Mouse (Mus musculus) heart, embryonic 14.5 days (tissue): Measurements from ENCODE around the gene Mgat4b. TPM values are rescaled to one million over a fixed set of nuclear protein-coding genes. Genes with fewer than 3 reads are reported as not detected.

Source experiments
- ATAC-seq: fragments of 200-750 bp; cut with Nextera tagmentation; 2 replicates; pipeline ENCODE4 v1.8.0; 2017; ENCODE audit warnings: low read depth, moderate TSS enrichment; ENCODE audit not compliant: insufficient number of reproducible peaks, insufficient read depth, low FRiP score
- H3K27ac ChIP-seq, 2 experiments: fragments of 200-500 bp in 1 of 2; fragments of 300-500 bp in 1 of 2; sonication (generic) in 1 of 2; replicated peaks in 1 of 2; 2 replicates each; pipeline ENCODE4 v1.5.1; 2012 to 2014; ENCODE audit warnings: low read depth in 2 of 2, low read length in 2 of 2, control low read depth in 1 of 2, mild to moderate bottlenecking in 1 of 2, mixed read lengths in 1 of 2; ENCODE audit not compliant: control insufficient read depth in 1 of 2, insufficient read depth in 1 of 2
- H3K27me3 ChIP-seq: fragments of 300-500 bp; sonication (generic); 2 replicates; pipeline ENCODE4 v1.6.1; 2014; ENCODE audit warnings: mild to moderate bottlenecking, low read length, control low read depth; ENCODE audit not compliant: control insufficient read depth, insufficient read depth
- H3K36me3 ChIP-seq: fragments of 300-500 bp; sonication (generic); 2 replicates; pipeline ENCODE4 v1.6.1; 2014; ENCODE audit warnings: mild to moderate bottlenecking, control low read depth, low read length, mixed read lengths; ENCODE audit not compliant: control insufficient read depth, insufficient read depth
- H3K4me1 ChIP-seq, 2 experiments: fragments of 200-500 bp in 1 of 2; fragments of 300-500 bp in 1 of 2; sonication (generic) in 1 of 2; 2 replicates each; pipeline ENCODE4 v1.6.1; 2012 to 2014; ENCODE audit warnings: low read length in 2 of 2, control low read depth in 1 of 2, mixed read lengths in 1 of 2; ENCODE audit not compliant: control insufficient read depth in 2 of 2, insufficient read depth in 2 of 2
- H3K4me2 ChIP-seq: fragments of 300-500 bp; sonication (generic); 2 replicates; pipeline ENCODE4 v1.6.1; 2014; ENCODE audit warnings: mild to moderate bottlenecking, low read length
- H3K4me3 ChIP-seq, 2 experiments: fragments of 200-500 bp in 1 of 2; fragments of 300-500 bp in 1 of 2; sonication (generic) in 1 of 2; 2 replicates each; pipeline ENCODE4 v1.5.1; 2012 to 2014; ENCODE audit warnings: low read length in 2 of 2, mild to moderate bottlenecking in 2 of 2, control low read depth in 1 of 2, low read depth in 1 of 2, moderate library complexity in 1 of 2; ENCODE audit not compliant: control insufficient read depth in 1 of 2, insufficient read depth in 1 of 2
- H3K9ac ChIP-seq: fragments of 300-500 bp; sonication (generic); 2 replicates; pipeline ENCODE4 v1.6.1; 2014; ENCODE audit warnings: mild to moderate bottlenecking, low read length
- H3K9me3 ChIP-seq: fragments of 300-500 bp; sonication (generic); 2 replicates; pipeline ENCODE4 v1.6.1; 2016; ENCODE audit warnings: low read length, control low read depth; ENCODE audit not compliant: control insufficient read depth
- WGBS: fragments of 180-500 bp; shearing (Covaris S2); extraction: QIAGEN DNeasy Blood & Tissue Kit; methylation state at CpG from one replicate; pipeline ENCODE4 v1.1.7; 2014; 5-methylcytosine and 5-hydroxymethylcytosine counted together
- polyA plus RNA-seq: library from polyadenylated mRNA; unstranded; fragments of >200 nt; fragmentation: Nextera tagmentation; extraction: Ambion mirVana; gene quantifications from 2 replicates; pipeline ENCODE4 v1.2.1, GENCODE M21; 2014

Gene Mgat4b
- polyA plus RNA-seq, 1 experiment from 2014 or later = 37.6 TPM

DNA sequence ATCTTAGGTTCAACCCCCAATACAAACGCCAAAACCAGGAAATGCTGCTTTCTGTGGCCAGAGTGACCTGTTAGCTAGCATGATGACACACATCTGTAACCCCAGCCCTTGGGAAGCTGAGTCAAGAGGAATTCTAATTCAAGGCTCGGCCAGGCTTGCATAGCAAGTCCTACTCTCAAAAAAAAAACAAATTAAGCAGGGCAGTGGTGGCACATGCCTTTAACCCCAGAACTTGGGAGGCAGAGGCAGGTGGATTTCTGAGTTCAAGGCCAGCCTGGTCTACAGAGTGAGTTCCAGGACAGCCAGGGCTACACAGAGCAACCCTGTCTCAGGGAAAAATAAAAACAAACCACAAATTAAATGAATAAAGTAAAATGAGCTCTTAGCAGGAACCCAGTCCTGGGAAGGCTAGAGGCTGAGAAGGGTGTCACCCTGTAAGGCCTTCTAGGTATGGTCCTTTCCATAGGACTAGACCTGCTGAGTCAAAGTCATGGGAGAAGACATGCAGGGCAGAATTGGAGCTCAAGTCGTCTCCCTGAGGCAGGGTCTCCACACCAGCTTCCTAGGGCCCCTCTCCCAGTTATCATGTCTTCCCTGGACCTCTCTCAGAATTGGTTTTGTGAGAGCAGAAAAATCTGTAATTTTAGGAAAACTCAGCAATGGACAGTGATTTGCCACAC is 1.5 kb downstream of the Mgat4b start:
- H3K9ac ChIP-seq = peak overlapping the region; percentile 18; the same call in 1 of the 2 replicates
- H3K27ac ChIP-seq = peak overlapping the region; percentile 80 to 85
- H3K9me3 ChIP-seq = no peaks in the 10 kb centered on the region
- H3K4me3 ChIP-seq = no peak overlapping the region
- 63% methylated on average over 3 of the region's 3 CpGs for WGBS
- no peaks in the 10 kb centered on the region for H3K27me3 ChIP-seq
- peak overlapping the region; percentile 40 for H3K4me2 ChIP-seq
- H3K4me1 ChIP-seq = peaks cover 33 to 42% of the 10 kb centered on the region in 2 experiments
- peaks cover 6% of the 10 kb centered on the region for H3K36me3 ChIP-seq
- ATAC-seq = no peak

DNA sequence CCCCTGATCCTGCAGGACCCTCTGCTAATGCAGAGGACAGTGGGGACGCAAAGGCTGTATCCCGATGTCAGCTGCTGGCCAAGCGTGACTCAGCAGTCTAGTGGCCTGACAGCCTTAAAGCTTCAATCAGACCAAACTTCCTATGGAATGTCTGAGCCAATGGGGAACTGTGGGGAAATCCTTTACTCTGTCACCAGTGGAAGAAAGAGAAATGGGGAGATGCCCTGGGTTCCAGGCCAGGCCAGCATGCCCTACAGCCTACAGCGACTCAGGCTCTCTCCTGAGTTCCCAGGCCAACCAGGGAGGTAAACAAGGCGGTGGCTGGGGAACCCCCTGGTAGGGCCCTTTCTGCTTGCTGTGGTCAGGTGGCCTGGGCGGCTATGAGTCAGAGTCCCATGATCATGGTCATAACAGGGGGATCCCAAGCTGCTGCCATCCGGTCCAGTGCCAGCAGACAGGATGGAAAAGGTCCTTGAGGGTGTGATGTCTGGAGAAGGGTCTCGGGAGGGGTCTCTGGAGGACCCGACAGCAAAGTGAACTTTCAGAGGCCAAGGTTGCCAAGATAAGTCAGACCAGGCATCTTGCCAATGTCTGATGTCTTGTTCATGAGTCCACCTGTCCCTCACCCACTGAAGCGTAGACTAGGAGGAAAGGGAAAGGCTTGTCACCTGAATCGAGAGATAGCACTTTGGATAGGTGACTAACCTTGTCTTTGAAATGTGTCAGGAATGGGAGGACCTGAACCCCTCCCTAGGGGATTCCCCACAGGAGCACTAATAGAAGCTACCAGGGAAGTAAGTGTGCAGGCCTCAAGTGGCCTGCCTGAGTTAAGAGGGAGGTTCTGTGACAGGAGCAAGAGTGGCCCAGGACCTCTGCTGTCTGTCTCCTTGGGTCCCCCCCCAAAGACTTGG is 2.4 kb downstream of the Mgat4b start:
- Histone ChIP-seq H3K9ac (peak overlapping the region; percentile 18; the same call in 1 of the 2 replicates), H3K4me1 (peaks cover 33 to 45% of the 10 kb centered on the region in 2 experiments)
- WGBS = 13% methylated on average over 11 of the region's 11 CpGs

DNA sequence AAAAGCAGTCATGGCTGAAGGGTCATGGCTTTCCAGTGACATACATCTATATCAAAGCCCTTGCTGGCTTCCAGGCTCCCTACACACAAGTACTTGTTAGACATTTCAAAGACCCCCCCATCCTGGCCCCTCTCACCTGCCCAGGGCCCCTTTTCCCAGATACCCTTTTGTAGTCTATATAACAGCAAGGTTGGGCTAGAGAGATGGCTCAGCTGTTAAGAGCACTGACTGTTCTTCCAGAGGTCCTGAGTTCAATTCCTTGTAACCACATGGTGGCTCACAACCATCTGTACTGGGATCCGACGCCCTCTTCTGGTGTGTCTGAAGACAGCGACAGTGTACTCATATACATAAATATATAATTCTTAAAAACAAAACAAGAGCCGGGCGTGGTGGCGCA is 3.9 kb downstream of the Mgat4b start:
- no peaks in the 10 kb centered on the region for H3K9me3 ChIP-seq
- H3K4me3 ChIP-seq = no peak overlapping the region
- H3K9ac ChIP-seq = no peak overlapping the region
- H3K4me1 ChIP-seq = peaks cover 33 to 40% of the 10 kb centered on the region in 2 experiments
- H3K27me3 ChIP-seq = no peaks in the 10 kb centered on the region
- no peak for ATAC-seq
- no peak overlapping the region for H3K27ac ChIP-seq
- no peak overlapping the region for H3K4me2 ChIP-seq
- no peaks in the 10 kb centered on the region for H3K36me3 ChIP-seq
- WGBS = 88% methylated on average over 6 of the region's 6 CpGs

More for the DNA sequence above, 2.4 kb downstream of the Mgat4b start:
- H3K27ac ChIP-seq = peak overlapping the region; percentile 80 to 85
- peak; percentile 57 for ATAC-seq
- H3K4me2 ChIP-seq = peak overlapping the region; percentile 40
- H3K36me3 ChIP-seq = no peaks in the 10 kb centered on the region; the same call in 1 of the 2 replicates
- H3K9me3 ChIP-seq = no peaks in the 10 kb centered on the region
- H3K4me3 ChIP-seq = no peak overlapping the region
- no peaks in the 10 kb centered on the region for H3K27me3 ChIP-seq

DNA sequence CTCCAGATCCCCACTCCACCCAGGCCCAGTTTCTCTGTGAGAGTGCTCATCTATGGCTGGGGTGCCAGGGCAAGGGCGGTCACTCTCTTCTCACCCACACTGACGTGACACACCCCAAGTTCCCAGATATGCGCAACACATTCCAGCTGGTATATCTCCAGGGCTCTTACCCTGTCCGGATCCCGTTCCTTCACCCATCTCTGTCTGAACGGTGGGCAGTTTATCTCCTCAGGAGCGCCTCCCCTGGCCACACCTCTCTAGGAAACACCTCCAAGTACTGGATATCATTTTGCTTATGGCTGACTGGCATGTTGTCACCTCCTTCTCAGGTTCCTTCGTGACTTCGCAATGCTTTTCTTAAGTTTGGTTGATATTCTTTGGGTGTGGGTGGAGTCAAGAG is 4.9 kb downstream of the Mgat4b start:
- Histone ChIP-seq H3K4me2 (peak overlapping the region; percentile 37), H3K9ac (peak overlapping the region; percentile 27; the same call in 1 of the 2 replicates), H3K27me3 (no peaks in the 10 kb centered on the region), H3K36me3 (no peaks in the 10 kb centered on the region), H3K9me3 (no peaks in the 10 kb centered on the region), H3K4me3 (no peak overlapping the region), H3K27ac (no peak overlapping the region), H3K4me1 (peaks cover 33 to 40% of the 10 kb centered on the region in 2 experiments)
- no peak for ATAC-seq
- 19% methylated on average over 9 of the region's 9 CpGs for WGBS

DNA sequence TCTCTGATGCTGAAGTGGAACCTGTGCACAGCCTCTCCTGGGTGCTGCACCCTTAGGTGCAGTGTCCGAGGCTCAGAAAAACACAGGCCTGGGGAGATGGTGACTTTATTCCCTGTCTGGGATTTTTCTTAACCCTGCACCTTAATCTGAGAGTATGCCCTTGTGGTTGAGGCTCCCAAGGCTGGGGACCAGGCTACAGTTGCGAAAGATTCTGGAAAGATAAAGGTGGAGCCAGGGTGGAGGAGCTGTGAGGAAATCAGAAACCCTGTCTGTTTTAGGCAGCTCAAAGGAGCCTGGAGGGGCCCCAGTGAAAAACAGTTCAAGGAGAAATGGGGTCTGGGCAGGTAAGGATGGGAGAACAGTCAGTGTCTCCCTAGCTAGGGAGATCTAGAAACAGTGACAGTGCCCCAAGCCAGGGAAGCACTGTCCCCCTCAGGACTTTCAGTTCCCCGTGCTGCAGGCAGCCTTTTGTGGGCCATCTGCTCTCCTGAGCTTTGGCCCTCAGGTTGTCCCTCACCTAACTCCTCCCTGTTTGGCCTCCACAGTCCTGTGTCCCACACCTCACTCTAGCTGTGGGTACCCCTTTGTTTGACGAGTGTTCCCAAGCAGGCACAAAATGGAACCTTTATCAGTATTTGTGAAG is 6.2 kb downstream of the Mgat4b start:
- H3K4me3 ChIP-seq = no peak overlapping the region
- 72% methylated on average over 4 of the region's 4 CpGs for WGBS
- H3K4me1 ChIP-seq = peaks cover 28 to 31% of the 10 kb centered on the region in 2 experiments
- ATAC-seq = no peak
- H3K27ac ChIP-seq = no peak overlapping the region
- no peak overlapping the region for H3K4me2 ChIP-seq
- H3K9ac ChIP-seq = no peak overlapping the region
- H3K36me3 ChIP-seq = no peaks in the 10 kb centered on the region; the same call in 1 of the 2 replicates
- H3K27me3 ChIP-seq = no peaks in the 10 kb centered on the region
- H3K9me3 ChIP-seq = no peaks in the 10 kb centered on the region

DNA sequence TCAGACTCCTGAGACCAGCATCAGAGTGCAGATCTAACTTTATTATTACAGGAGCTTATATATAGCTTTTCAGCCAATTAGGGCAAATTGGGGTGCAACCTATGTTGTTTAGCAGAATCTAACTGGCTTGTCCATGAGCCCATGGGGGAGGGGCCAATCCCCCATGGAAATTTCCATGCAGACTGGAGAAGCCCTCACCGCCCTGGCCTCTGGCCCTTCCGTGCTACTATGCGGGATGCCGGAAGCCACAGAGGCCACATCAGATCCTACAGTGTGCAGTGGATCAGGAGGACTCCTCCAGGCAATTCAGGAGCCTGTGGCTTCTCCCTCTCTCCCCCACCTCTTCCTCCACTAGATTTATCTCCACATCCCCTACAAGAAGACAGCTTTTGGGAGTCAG is 7.1 kb downstream of the Mgat4b start:
- H3K4me3 ChIP-seq = no peak overlapping the region
- no peaks in the 10 kb centered on the region; the same call in 1 of the 2 replicates for H3K36me3 ChIP-seq
- peaks cover 23 to 27% of the 10 kb centered on the region in 2 experiments for H3K4me1 ChIP-seq
- no peak overlapping the region for H3K4me2 ChIP-seq
- no peak overlapping the region for H3K9ac ChIP-seq
- no peaks in the 10 kb centered on the region for H3K27me3 ChIP-seq
- 57% methylated on average over 4 of the region's 4 CpGs for WGBS
- H3K9me3 ChIP-seq = no peaks in the 10 kb centered on the region
- ATAC-seq = no peak
- H3K27ac ChIP-seq = no peak overlapping the region

DNA sequence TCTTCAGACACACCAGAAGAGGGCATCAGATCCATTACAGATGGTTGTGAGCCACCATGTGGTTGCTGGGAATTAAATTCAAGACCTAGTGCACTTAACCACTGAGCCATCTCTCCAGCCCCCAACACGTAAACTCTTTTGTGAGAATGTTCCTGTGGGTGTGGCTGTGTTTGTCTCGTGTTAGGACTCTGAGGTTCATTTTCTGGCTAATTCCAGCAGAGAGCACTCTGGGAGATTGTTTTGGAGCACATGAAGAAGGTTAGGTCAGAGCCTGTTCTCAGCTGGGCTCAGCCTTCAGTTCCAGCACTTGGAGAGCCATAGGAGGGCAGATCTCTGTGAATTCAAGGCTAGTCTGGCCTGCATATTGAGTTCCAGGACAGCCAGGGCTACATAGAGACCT is 9.1 kb downstream of the Mgat4b start:
- no peak for ATAC-seq
- Histone ChIP-seq H3K9me3 (no peaks in the 10 kb centered on the region), H3K27ac (no peak overlapping the region), H3K9ac (no peak overlapping the region), H3K36me3 (no peaks in the 10 kb centered on the region; the same call in 1 of the 2 replicates), H3K4me3 (no peak overlapping the region), H3K4me2 (no peak overlapping the region), H3K4me1 (peaks cover 15 to 25% of the 10 kb centered on the region in 2 experiments), H3K27me3 (no peaks in the 10 kb centered on the region)
- WGBS = 68% methylated on average over 2 of the region's 2 CpGs
